Mouse (Mus musculus) heart, embryonic 12.5 days (tissue): ENCODE measurements around the gene Gm49630. TPM values are rescaled to one million over a fixed set of nuclear protein-coding genes. Genes with fewer than 3 reads are reported as not detected.
"Not testable (repeated sequence)": the region's sequence is repeated elsewhere in the genome, so short reads cannot be mapped to it uniquely, and the experiment has no call there.

Experiments
- ATAC-seq: fragments of 200-750 bp; cut with Nextera tagmentation; 2 replicates; pipeline ENCODE4 v1.8.0; 2017; ENCODE audit warnings: moderate TSS enrichment, moderate library complexity; ENCODE audit not compliant: insufficient number of reproducible peaks, low FRiP score
- H3K27ac ChIP-seq: fragments of 300-500 bp; sonication (generic); 2 replicates; pipeline ENCODE4 v1.5.1; 2016; ENCODE audit warnings: mild to moderate bottlenecking, moderate library complexity; ENCODE audit not compliant: poor library complexity, severe bottlenecking
- H3K27me3 ChIP-seq: fragments of 300-500 bp; sonication (generic); replicated peaks from 2 replicates; pipeline ENCODE4 v1.6.1; 2016; ENCODE audit warnings: mild to moderate bottlenecking, moderate library complexity
- H3K36me3 ChIP-seq: fragments of 300-500 bp; sonication (generic); 2 replicates; pipeline ENCODE4 v1.6.1; 2016; ENCODE audit warnings: mild to moderate bottlenecking, moderate library complexity
- H3K4me1 ChIP-seq: fragments of 300-500 bp; sonication (generic); replicated peaks from 2 replicates; pipeline ENCODE4 v1.6.1; 2016; ENCODE audit warnings: mild to moderate bottlenecking
- H3K4me2 ChIP-seq: fragments of 300-500 bp; sonication (generic); 2 replicates; pipeline ENCODE4 v1.6.1; 2016; ENCODE audit warnings: mild to moderate bottlenecking, moderate library complexity
- H3K4me3 ChIP-seq: fragments of 300-500 bp; sonication (generic); 2 replicates; pipeline ENCODE4 v1.5.1; 2016; ENCODE audit warnings: mild to moderate bottlenecking
- H3K9ac ChIP-seq: fragments of 300-500 bp; sonication (generic); 2 replicates; pipeline ENCODE4 v1.6.1; 2016; ENCODE audit warnings: mild to moderate bottlenecking, moderate library complexity
- H3K9me3 ChIP-seq: fragments of 300-500 bp; sonication (generic); replicated peaks from 2 replicates; pipeline ENCODE4 v1.6.1; 2016; ENCODE audit warnings: mild to moderate bottlenecking, moderate library complexity
- WGBS: fragments of 180-500 bp; shearing (Covaris S2); methylation state at CpG from one replicate; pipeline ENCODE4 v1.1.7; 2016; 5-methylcytosine and 5-hydroxymethylcytosine counted together
- polyA plus RNA-seq: library from polyadenylated mRNA; unstranded; fragments of >200 nt; fragmentation: Nextera tagmentation; extraction: Ambion mirVana; gene quantifications from 2 replicates; pipeline ENCODE4 v1.2.1, GENCODE M21; 2016

The Gm49630 gene
- polyA plus RNA-seq, 1 experiment from 2014 or later = not detected

GRCm38 (mm10) chr17:7315693-7316382 is 55.9 kb downstream of the Gm49630 start:
- H3K4me1 ChIP-seq, H3K36me3 ChIP-seq: not testable (repeated sequence)

GRCm38 (mm10) chr17:7306278-7307196 is 65.2 kb downstream of the Gm49630 start:
- H3K27ac ChIP-seq, H3K4me1 ChIP-seq, H3K9me3 ChIP-seq, H3K27me3 ChIP-seq, H3K4me3 ChIP-seq, H3K9ac ChIP-seq, H3K4me2 ChIP-seq, H3K36me3 ChIP-seq: not testable (repeated sequence)
- WGBS = 51% methylated on average over 8 of the region's 8 CpGs
- peak; percentile 26; the same call in 1 of the 2 replicates for ATAC-seq

More at GRCm38 (mm10) chr17:7315693-7316382, 55.9 kb downstream of the Gm49630 start:
- H3K4me2 ChIP-seq, H3K9ac ChIP-seq, H3K4me3 ChIP-seq, H3K9me3 ChIP-seq, ATAC-seq, H3K27ac ChIP-seq, H3K27me3 ChIP-seq: not testable (repeated sequence)
- WGBS = 60% methylated on average over 7 of the region's 8 CpGs

Other genes starting within 250 kb of the Gm49630 start
- gene Rps6ka2, start 201.9 kb downstream of the Gm49630 start, polyA plus RNA-seq = 62.5 and 68.8 TPM in 2 replicates
- gene Tcp10a, start 47.3 kb downstream of the Gm49630 start, polyA plus RNA-seq = not detected in 2 replicates
- gene Ttll2, start 19.3 kb downstream of the Gm49630 start, polyA plus RNA-seq = not detected in 2 replicates
- not detected in 2 replicates for gene Unc93a2, start 13.5 kb upstream of the Gm49630 start, polyA plus RNA-seq